Mouse (Mus musculus) adrenal gland, adult (tissue): ENCODE measurements around the gene Olfr1116.
"Not testable (repeated sequence)": the region's sequence is repeated elsewhere in the genome, so short reads cannot be mapped to it uniquely, and the experiment has no call there.

Source experiments
- DNase-seq, 2 experiments: peaks; one replicate each; pipeline ENCODE4 v3.0.0; 2022 to 2023; ENCODE audit warnings: low spot score in 1 of 2; ENCODE audit not compliant: inconsistent age in 2 of 2

Gene Olfr1116

GRCm38 (mm10) chr2:87267234-87267633 lies at the start of gene Olfr1116:
Olfr1116 (plus strand) TSS chr2:87267534.
- no peak for DNase-seq

GRCm38 (mm10) chr2:87247713-87248112 lies 19.6 kb upstream of the Olfr1116 start, which contains the start of gene Olfr1115:
Olfr1115 (plus strand) TSS chr2:87248013.
- no peak for DNase-seq

- not testable (repeated sequence) for DNase-seq
Measured at GRCm38 (mm10) chr2:87293977-87294376, 26.6 kb downstream of the Olfr1116 start.

GRCm38 (mm10) chr2:87307281-87307680 lies 39.9 kb downstream of the Olfr1116 start, which contains the start of gene Olfr1118:
Olfr1118 (plus strand) TSS chr2:87307581.
- DNase-seq = no peak
